Mouse (Mus musculus) testis, adult 2 months (tissue): ENCODE measurements around the gene Sart1.

Source experiments
- CTCF ChIP-seq: fragments of 200-500 bp; IDR thresholded peaks from 2 replicates; pipeline ENCODE4 v1.5.1; 2012; ENCODE audit warnings: low read depth, mild to moderate bottlenecking, inconsistent platforms, low read length, moderate library complexity; ENCODE audit not compliant: control insufficient read depth, insufficient read depth, insufficient replicate concordance
- POLR2A ChIP-seq: fragments of 200-500 bp; IDR thresholded peaks from 2 replicates; pipeline ENCODE4 v1.6.1; 2012; ENCODE audit warnings: low read depth, mild to moderate bottlenecking, inconsistent platforms, low read length, moderate library complexity; ENCODE audit not compliant: control insufficient read depth

- TF ChIP-seq CTCF: no peak
- TF ChIP-seq POLR2A: no peak
Observed at GRCm38 (mm10) chr19:5430408-5430807, 41.9 kb upstream of the Sart1 start.
